Mouse (Mus musculus) C2C12 (cell line): ENCODE measurements around the gene Dytn. TPM values are rescaled to one million over a fixed set of nuclear protein-coding genes. Genes with fewer than 3 reads are reported as not detected.

Source experiments
- H3K27me3 ChIP-seq: one replicate; pipeline ENCODE4 v1.6.1; 2011; ENCODE audit not compliant: control insufficient read depth, insufficient read depth, insufficient read length
- H3K36me3 ChIP-seq: one replicate; pipeline ENCODE4 v1.6.1; 2011; ENCODE audit not compliant: control insufficient read depth, insufficient read depth
- H3K4me3 ChIP-seq: one replicate; pipeline ENCODE4 v1.5.1; 2011; ENCODE audit warnings: mild to moderate bottlenecking, control low read depth; ENCODE audit not compliant: poor library complexity, insufficient read depth, severe bottlenecking
- H3K79me2 ChIP-seq: one replicate; pipeline ENCODE4 v1.6.1; 2011; ENCODE audit not compliant: control insufficient read depth, insufficient read depth
- H3K79me3 ChIP-seq: one replicate; pipeline ENCODE4 v1.6.1; 2011; ENCODE audit warnings: low read depth, control low read depth
- H3ac ChIP-seq: one replicate; pipeline ENCODE3; 2011; ENCODE audit warnings: low read depth; ENCODE audit not compliant: control insufficient read depth, insufficient read length
- CEBPB ChIP-seq: IDR thresholded peaks from one replicate; pipeline ENCODE4 v1.6.1; 2011; ENCODE audit warnings: low read depth, mild to moderate bottlenecking, control low read depth, moderate library complexity
- CTCF ChIP-seq: IDR thresholded peaks from one replicate; pipeline ENCODE4 v1.5.1; 2011; ENCODE audit not compliant: control insufficient read depth, insufficient read depth, insufficient read length
- FOSL1 ChIP-seq: IDR thresholded peaks from one replicate; pipeline ENCODE4 v1.8.0; 2011; ENCODE audit warnings: mild to moderate bottlenecking, low read length; ENCODE audit not compliant: poor library complexity, insufficient read depth, severe bottlenecking
- MAX ChIP-seq: IDR thresholded peaks from one replicate; pipeline ENCODE4 v1.6.1; 2011; ENCODE audit warnings: mild to moderate bottlenecking, control low read depth
- MYOD1 ChIP-seq: IDR thresholded peaks from one replicate; pipeline ENCODE4 v1.6.1; 2011; ENCODE audit warnings: low read depth; ENCODE audit not compliant: control insufficient read depth, insufficient read length
- MYOG ChIP-seq: IDR thresholded peaks from one replicate; pipeline ENCODE4 v1.6.1; 2011; ENCODE audit not compliant: control insufficient read depth, insufficient read length; ENCODE audit errors: extremely low read depth
- USF1 ChIP-seq: IDR thresholded peaks from one replicate; pipeline ENCODE4 v1.6.1; 2011; ENCODE audit warnings: low read depth, mild to moderate bottlenecking, control low read depth, moderate library complexity
- polyA plus RNA-seq: library from polyadenylated mRNA; unstranded; fragments of >200 nt; fragmentation: generic; extraction: Trizol; gene quantifications from one replicate; pipeline ENCODE4 v1.2.1, GENCODE M21; 2012; ENCODE audit warnings: missing spikeins

Dytn gene
- polyA plus RNA-seq, 1 experiment, result not detected

DNA sequence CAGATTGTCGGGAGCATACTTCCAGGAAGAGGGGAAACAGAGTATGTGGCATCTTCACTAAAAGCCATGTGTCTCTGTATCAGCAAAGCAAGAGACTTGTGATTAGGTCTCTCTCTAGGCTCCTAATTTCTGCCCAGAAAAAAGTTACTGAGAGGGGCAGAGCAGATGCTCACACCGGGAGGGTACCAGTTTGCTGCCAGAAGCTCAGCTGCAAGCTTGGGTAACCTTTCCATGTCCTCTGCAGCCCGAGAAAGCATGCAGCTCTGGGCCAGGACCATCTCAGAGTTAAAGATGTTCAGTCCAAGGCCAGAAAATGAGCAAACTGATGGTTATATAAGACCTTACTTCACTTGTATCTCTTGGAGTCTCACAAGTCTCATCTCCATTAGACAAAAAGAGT lies 10.1 kb upstream of the Dytn start:
- no peaks in the 10 kb centered on the region for H3K36me3 ChIP-seq
- TF ChIP-seq MAX (peak; percentile 42), USF1 (no peak)
- no peaks in the 10 kb centered on the region for H3K79me2 ChIP-seq
- no peak overlapping the region for H3K4me3 ChIP-seq
- no peak overlapping the region for H3ac ChIP-seq
- no peaks in the 10 kb centered on the region for H3K79me3 ChIP-seq
- no peaks in the 10 kb centered on the region for H3K27me3 ChIP-seq

DNA sequence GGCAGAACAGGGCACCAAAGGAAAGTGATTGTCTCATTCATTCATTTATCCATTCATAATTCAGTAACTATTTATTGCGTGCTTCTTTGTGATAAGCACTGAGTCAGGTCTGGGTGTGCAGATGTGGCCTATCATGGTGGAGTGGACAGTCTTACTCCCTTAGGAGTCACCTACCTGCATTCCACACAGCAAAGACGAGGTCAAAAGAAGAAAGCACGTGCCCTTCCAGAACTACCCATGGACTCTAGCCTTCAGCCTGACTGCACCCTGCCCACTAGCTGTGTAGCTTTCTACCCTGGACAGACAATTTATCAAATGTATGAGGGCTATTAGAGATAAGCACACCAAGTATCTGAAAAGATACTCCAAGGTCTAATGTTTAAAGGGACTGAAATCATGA lies 10.8 kb downstream of the Dytn start:
- H3K4me3 ChIP-seq, result no peak overlapping the region

DNA sequence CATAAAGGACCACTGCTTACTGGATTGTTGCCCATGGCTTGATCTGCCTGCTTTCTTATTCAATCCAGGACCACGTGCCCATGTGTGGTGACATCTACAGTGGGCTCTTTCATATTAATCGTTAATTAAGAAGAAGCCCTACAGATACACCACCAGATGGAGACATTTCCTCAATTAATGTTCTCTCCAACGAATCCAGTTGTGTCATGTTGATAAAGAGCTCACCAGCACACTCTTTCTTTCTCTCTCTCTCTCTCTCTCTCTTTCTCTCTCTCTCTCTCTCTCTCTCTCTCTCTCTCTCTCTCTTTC lies 17.9 kb downstream of the Dytn start:
- H3K79me3 ChIP-seq, result no peaks in the 10 kb centered on the region
- H3K36me3 ChIP-seq, result no peaks in the 10 kb centered on the region
- H3K27me3 ChIP-seq, result no peaks in the 10 kb centered on the region
- no peak overlapping the region for H3K4me3 ChIP-seq
- H3ac ChIP-seq, result no peak overlapping the region
- H3K79me2 ChIP-seq, result no peaks in the 10 kb centered on the region
- TF ChIP-seq MAX, result no peak
- TF ChIP-seq CTCF, result no peak
- no peak for TF ChIP-seq FOSL1
- no peak for TF ChIP-seq CEBPB
- no peak for TF ChIP-seq MYOG
- TF ChIP-seq USF1, result peak; percentile 67

More for the DNA sequence above, 10.8 kb downstream of the Dytn start:
- Histone ChIP-seq H3K27me3 (no peaks in the 10 kb centered on the region), H3ac (no peak overlapping the region), H3K79me2 (no peaks in the 10 kb centered on the region), H3K79me3 (no peaks in the 10 kb centered on the region), H3K36me3 (no peaks in the 10 kb centered on the region)
- TF ChIP-seq USF1 (no peak), MYOD1 (no peak), CTCF (no peak), FOSL1 (no peak), MAX (no peak), MYOG (no peak)

GRCm38 (mm10) chr1:63667949-63668851 lies 18.5 kb downstream of the Dytn start:
- Histone ChIP-seq H3K79me2 (no peaks in the 10 kb centered on the region), H3K36me3 (no peaks in the 10 kb centered on the region), H3K79me3 (no peaks in the 10 kb centered on the region), H3K27me3 (no peaks in the 10 kb centered on the region), H3K4me3 (no peak overlapping the region), H3ac (no peak overlapping the region)
- no peak for TF ChIP-seq CEBPB
- no peak for TF ChIP-seq MYOD1
- no peak for TF ChIP-seq USF1
- no peak for TF ChIP-seq FOSL1
- TF ChIP-seq MYOG, result no peak
- TF ChIP-seq CTCF, result no peak
- TF ChIP-seq MAX, result no peak

GRCm38 (mm10) chr1:63667201-63667948 lies 19.4 kb downstream of the Dytn start:
- H3K36me3 ChIP-seq, result no peaks in the 10 kb centered on the region
- H3K4me3 ChIP-seq, result no peak overlapping the region
- H3K79me3 ChIP-seq, result no peaks in the 10 kb centered on the region
- H3K79me2 ChIP-seq, result no peaks in the 10 kb centered on the region
- no peaks in the 10 kb centered on the region for H3K27me3 ChIP-seq
- H3ac ChIP-seq, result no peak overlapping the region
- TF ChIP-seq MYOD1 (no peak), MAX (no peak), USF1 (no peak), CEBPB (no peak), CTCF (no peak), FOSL1 (no peak), MYOG (no peak)

DNA sequence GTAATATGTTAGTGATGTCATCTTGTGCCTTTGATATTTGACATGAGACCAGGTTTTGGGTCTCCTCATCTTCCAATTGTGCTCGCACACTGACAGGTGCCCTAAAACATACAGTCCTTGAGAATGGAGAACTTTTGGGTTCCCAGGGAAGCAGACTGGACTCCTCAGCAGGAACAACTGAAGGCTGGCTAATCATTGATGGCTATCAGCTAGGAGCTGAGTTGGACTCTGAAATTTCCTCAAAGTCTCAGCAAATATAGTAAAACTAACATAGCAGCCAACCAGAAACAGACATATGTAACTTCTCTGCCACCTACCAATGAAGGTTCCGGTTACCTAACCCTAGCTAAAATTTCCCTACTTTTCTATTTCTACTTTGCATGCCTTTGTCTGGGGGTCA lies 20.6 kb downstream of the Dytn start:
- Histone ChIP-seq H3K79me2 (no peaks in the 10 kb centered on the region), H3K27me3 (peaks cover 4% of the 10 kb centered on the region), H3K4me3 (no peak overlapping the region), H3K79me3 (no peaks in the 10 kb centered on the region), H3ac (no peak overlapping the region), H3K36me3 (no peaks in the 10 kb centered on the region)
- TF ChIP-seq MYOD1 (no peak), MAX (no peak), CEBPB (no peak), FOSL1 (no peak), USF1 (no peak), MYOG (no peak), CTCF (no peak)
